Mouse (Mus musculus): ENCODE measurements around the gene Rps6ka5. TPM values are rescaled to one million over a fixed set of nuclear protein-coding genes. Genes with fewer than 3 reads are reported as not detected.

The Rps6ka5 gene
- total and polyA plus RNA-seq, 3 experiments = 0.92 to 3.3 TPM; not detected in 1

DNA sequence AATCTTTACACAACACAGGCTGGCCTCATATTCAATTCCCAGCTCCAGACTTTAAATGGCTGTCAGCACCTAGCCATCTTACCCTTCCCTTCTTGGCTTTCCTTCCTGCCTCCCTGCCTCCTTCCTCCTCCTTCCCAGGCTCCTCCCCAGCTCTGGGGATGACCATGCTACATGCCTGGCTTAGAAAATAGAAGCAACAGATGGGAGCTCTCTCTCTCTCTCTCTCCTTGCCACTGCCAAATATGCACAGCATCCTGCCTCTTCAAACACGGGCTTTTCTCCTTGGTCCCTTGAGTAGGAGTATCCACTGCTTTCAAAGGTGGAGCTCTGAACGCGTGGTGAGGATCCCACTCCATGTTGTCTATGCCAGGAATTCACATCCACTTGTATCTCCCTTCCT lies 44.0 kb upstream of the Rps6ka5 start:
- DNase-seq (ENCODE audit: low read depth, low spot score) = no peak
- no peak for TF ChIP-seq POLR2AphosphoS5 (IDR thresholded peaks at IDR 0.05; ENCODE audit: borderline replicate concordance, low read depth, low read length)
- TF ChIP-seq TAL1 (IDR thresholded peaks at IDR 0.05; ENCODE audit: low read length) = no peak
- TF ChIP-seq BHLHE40 (IDR thresholded peaks at IDR 0.05; ENCODE audit: borderline replicate concordance, low read depth, low read length) = no peak
- no peak for TF ChIP-seq USF1 (IDR thresholded peaks at IDR 0.05; ENCODE audit: low read depth, low read length)
- no peak for TF ChIP-seq MAFK (IDR thresholded peaks at IDR 0.05; ENCODE audit: borderline replicate concordance, low read depth, low read length)
- no peak for TF ChIP-seq MYB (IDR thresholded peaks at IDR 0.05; ENCODE audit: low read depth, low read length)
- TF ChIP-seq SIN3A (IDR thresholded peaks at IDR 0.05; ENCODE audit: low read length) = no peak
- no peak for TF ChIP-seq TCF12 (IDR thresholded peaks at IDR 0.05; ENCODE audit: low read depth, low read length)

DNA sequence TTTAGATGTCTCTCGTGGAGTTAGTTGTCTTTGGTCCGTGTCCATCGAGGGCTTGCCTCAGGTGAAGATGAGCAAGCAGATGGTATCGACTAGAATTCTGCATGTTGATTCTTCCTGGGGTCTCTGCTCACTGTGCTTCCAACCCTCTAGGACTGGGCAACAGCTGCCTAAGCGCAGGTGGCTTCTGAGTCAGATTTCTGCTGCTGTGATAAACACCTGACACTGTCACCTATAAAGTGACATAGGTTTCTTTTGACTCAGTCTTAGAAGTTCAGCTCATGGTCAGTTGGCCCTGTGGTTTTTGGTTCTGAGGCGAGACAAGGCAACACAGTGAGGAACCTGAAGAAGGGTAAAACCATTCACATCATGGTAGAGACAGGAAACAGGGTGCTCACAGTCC lies 43.1 kb upstream of the Rps6ka5 start:
- no peak overlapping the region for H3K4me3 ChIP-seq (ENCODE audit: control insufficient read depth in 1 of 2, insufficient read depth in 1 of 2, low read depth in 2 of 2, low read length in 2 of 2)
- H3K9ac ChIP-seq (ENCODE audit: control insufficient read depth, low read depth, low read length, poor library complexity, severe bottlenecking) = no peak overlapping the region
- no peaks in the 10 kb centered on the region for H3K9me3 ChIP-seq (replicated peaks; ENCODE audit: insufficient read depth, low read length)
- 0 out of 4 replicates have a peak, but pooled peaks cover under 1 to 3% of the 10 kb centered on the region in 2 experiments for H3K4me1 ChIP-seq (ENCODE audit: control insufficient read depth in 1 of 2, insufficient read depth in 2 of 2, low read length in 2 of 2)
- no peak for TF ChIP-seq CTCF (IDR thresholded peaks at IDR 0.05 in 2 of 3, conservative IDR thresholded peaks at IDR 0.05 in 1 of 3; ENCODE audit: control insufficient read depth in 1 of 3, insufficient read depth in 1 of 3, low read depth in 2 of 3, low read length in 3 of 3, poor library complexity in 1 of 3, severe bottlenecking in 1 of 3)
- no peak for TF ChIP-seq USF2 (IDR thresholded peaks at IDR 0.05; ENCODE audit: borderline replicate concordance in 1 of 2, insufficient read depth in 1 of 2, low read depth in 1 of 2, low read length in 2 of 2)
- TF ChIP-seq ETS1 (IDR thresholded peaks at IDR 0.05; ENCODE audit: low read depth, low read length) = no peak
- TF ChIP-seq MAX (IDR thresholded peaks at IDR 0.05; ENCODE audit: low read length) = no peak
- TF ChIP-seq JUND (IDR thresholded peaks at IDR 0.05; ENCODE audit: low read depth, low read length) = no peak
- TF ChIP-seq EP300 (IDR thresholded peaks at IDR 0.05; ENCODE audit: low read depth in 1 of 2, low read length in 2 of 2) = no peak
- no peak for TF ChIP-seq TBP (IDR thresholded peaks at IDR 0.05; ENCODE audit: low read depth, low read length)
- no peak for TF ChIP-seq TCF12 (IDR thresholded peaks at IDR 0.05; ENCODE audit: low read depth, low read length)
- TF ChIP-seq CHD2 (IDR thresholded peaks at IDR 0.05; ENCODE audit: low read length) = no peak
- TF ChIP-seq ZMIZ1 (IDR thresholded peaks at IDR 0.05; ENCODE audit: low read depth, low read length) = no peak
- no peak for TF ChIP-seq ELF1 (IDR thresholded peaks at IDR 0.05; ENCODE audit: low read depth, low read length)
- no peak for TF ChIP-seq MXI1 (IDR thresholded peaks at IDR 0.05; ENCODE audit: low read depth, low read length)
- no peak for TF ChIP-seq KAT2A (conservative IDR thresholded peaks at IDR 0.05; ENCODE audit: low read depth, low read length)
- no peak for TF ChIP-seq SMC3 (IDR thresholded peaks at IDR 0.05; ENCODE audit: low read depth, low read length)
- TF ChIP-seq NRF1 (IDR thresholded peaks at IDR 0.05; ENCODE audit: insufficient read depth, low read depth, low read length, poor library complexity, severe bottlenecking) = no peak
- TF ChIP-seq MAZ (IDR thresholded peaks at IDR 0.05; ENCODE audit: low read depth, low read length) = no peak
- no peaks in the 10 kb centered on the region for H3K27me3 ChIP-seq (ENCODE audit: control insufficient read depth in 1 of 2, insufficient read depth in 2 of 2, low read length in 2 of 2)
- DNase-seq (ENCODE audit: low read depth, low spot score) = no peak
- H3K36me3 ChIP-seq (ENCODE audit: control insufficient read depth in 1 of 2, insufficient read depth in 2 of 2, low read length in 2 of 2) = peaks cover 0 to 3% of the 10 kb centered on the region in 2 experiments; a peak in 2 of 4 replicates
- H3K27ac ChIP-seq (ENCODE audit: control insufficient read depth, low read depth, low read length) = no peak overlapping the region
- H3K79me2 ChIP-seq (ENCODE audit: control insufficient read depth, insufficient read depth, low read length, poor library complexity) = no peaks in the 10 kb centered on the region

More for the DNA sequence above, 44.0 kb upstream of the Rps6ka5 start:
- no peaks in the 10 kb centered on the region for H3K79me2 ChIP-seq (ENCODE audit: control insufficient read depth, insufficient read depth, low read length, poor library complexity)
- H3K36me3 ChIP-seq (ENCODE audit: control insufficient read depth in 1 of 2, insufficient read depth in 2 of 2, low read length in 2 of 2) = no peaks in the 10 kb centered on the region
- H3K27ac ChIP-seq (ENCODE audit: control insufficient read depth, low read depth, low read length) = no peak overlapping the region
- no peaks in the 10 kb centered on the region for H3K9me3 ChIP-seq (replicated peaks; ENCODE audit: insufficient read depth, low read length)
- H3K27me3 ChIP-seq (ENCODE audit: control insufficient read depth in 1 of 2, insufficient read depth in 2 of 2, low read length in 2 of 2) = no peaks in the 10 kb centered on the region
- H3K4me1 ChIP-seq (ENCODE audit: control insufficient read depth in 1 of 2, insufficient read depth in 2 of 2, low read length in 2 of 2) = no peaks in the 10 kb centered on the region
- no peak overlapping the region for H3K4me3 ChIP-seq (ENCODE audit: control insufficient read depth in 1 of 2, insufficient read depth in 1 of 2, low read depth in 2 of 2, low read length in 2 of 2)
- no peak overlapping the region for H3K9ac ChIP-seq (ENCODE audit: control insufficient read depth, low read depth, low read length, poor library complexity, severe bottlenecking)

Measured in MEL (cell line).